Mouse (Mus musculus) heart, embryonic 13.5 days (tissue): ENCODE data around the gene Rad51b. TPM values are rescaled to one million over a fixed set of nuclear protein-coding genes. Genes with fewer than 3 reads are reported as not detected.

Experiments used
- ATAC-seq: fragments of 200-750 bp; cut with Nextera tagmentation; 2 replicates; pipeline ENCODE4 v1.8.0; 2017; ENCODE audit warnings: moderate TSS enrichment; ENCODE audit not compliant: insufficient number of reproducible peaks, low FRiP score, low TSS enrichment; ENCODE audit errors: extremely low read depth
- H3K27ac ChIP-seq: fragments of 300-500 bp; sonication (generic); replicated peaks from 2 replicates; pipeline ENCODE4 v1.5.1; 2015; ENCODE audit warnings: moderate library complexity, mild to moderate bottlenecking, inconsistent platforms
- H3K27me3 ChIP-seq: fragments of 300-500 bp; sonication (generic); replicated peaks from 2 replicates; pipeline ENCODE4 v1.6.1; 2015; ENCODE audit warnings: mild to moderate bottlenecking, inconsistent platforms
- H3K36me3 ChIP-seq: fragments of 300-500 bp; sonication (generic); 2 replicates; pipeline ENCODE4 v1.6.1; 2015; ENCODE audit warnings: mild to moderate bottlenecking, inconsistent platforms
- H3K4me1 ChIP-seq: fragments of 300-500 bp; sonication (generic); 2 replicates; pipeline ENCODE4 v1.6.1; 2015; ENCODE audit warnings: inconsistent platforms
- H3K4me2 ChIP-seq: fragments of 300-500 bp; sonication (generic); 2 replicates; pipeline ENCODE4 v1.6.1; 2015; ENCODE audit warnings: inconsistent platforms, mild to moderate bottlenecking, moderate library complexity
- H3K4me3 ChIP-seq: fragments of 300-500 bp; sonication (generic); 2 replicates; pipeline ENCODE4 v1.5.1; 2015; ENCODE audit warnings: moderate library complexity, mild to moderate bottlenecking, inconsistent platforms
- H3K9ac ChIP-seq: fragments of 300-500 bp; sonication (generic); 2 replicates; pipeline ENCODE4 v1.6.1; 2015; ENCODE audit warnings: inconsistent platforms, mild to moderate bottlenecking, moderate library complexity
- H3K9me3 ChIP-seq: fragments of 300-500 bp; sonication (generic); 2 replicates; pipeline ENCODE4 v1.6.1; 2016; ENCODE audit warnings: inconsistent platforms
- WGBS: fragments of 180-500 bp; shearing (Covaris S2); methylation state at CpG from one replicate; pipeline ENCODE4 v1.1.7; 2015; ENCODE audit warnings: mixed read lengths; 5-methylcytosine and 5-hydroxymethylcytosine counted together
- polyA plus RNA-seq: library from polyadenylated mRNA; unstranded; fragments of >200 nt; fragmentation: Nextera tagmentation; extraction: Ambion mirVana; gene quantifications from 2 replicates; pipeline ENCODE4 v1.2.1, GENCODE M21; 2015

The Rad51b gene
- polyA plus RNA-seq, 1 experiment from 2014 or later: 4.8 TPM

DNA sequence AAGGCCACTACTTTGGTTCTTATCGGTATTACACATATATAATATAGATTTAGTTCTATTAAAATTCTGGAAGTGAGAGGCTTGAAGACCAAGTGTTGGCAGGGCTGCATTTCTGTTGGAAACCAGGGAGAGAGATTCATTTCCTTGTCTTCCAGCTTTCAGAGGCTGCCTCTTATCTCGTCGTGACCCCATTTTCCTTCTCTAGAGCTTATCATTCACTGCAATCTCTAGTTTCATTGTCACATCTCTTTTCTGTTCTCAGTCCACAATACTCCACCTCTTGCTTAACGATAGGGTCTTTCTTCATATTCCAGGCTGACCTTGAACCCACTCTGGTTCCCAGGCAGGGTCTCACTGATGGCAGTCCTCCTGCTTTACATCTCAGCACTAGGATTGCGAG is 202.7 kb downstream of the Rad51b start:
- 82% methylated on average over 5 of the region's 5 CpGs for WGBS
- Histone ChIP-seq H3K36me3 (no peaks in the 10 kb centered on the region), H3K9me3 (no peaks in the 10 kb centered on the region), H3K27ac (no peak overlapping the region), H3K4me2 (no peak overlapping the region), H3K9ac (no peak overlapping the region), H3K4me3 (no peak overlapping the region), H3K27me3 (no peaks in the 10 kb centered on the region), H3K4me1 (peaks cover 20% of the 10 kb centered on the region)
- ATAC-seq: no peak

DNA sequence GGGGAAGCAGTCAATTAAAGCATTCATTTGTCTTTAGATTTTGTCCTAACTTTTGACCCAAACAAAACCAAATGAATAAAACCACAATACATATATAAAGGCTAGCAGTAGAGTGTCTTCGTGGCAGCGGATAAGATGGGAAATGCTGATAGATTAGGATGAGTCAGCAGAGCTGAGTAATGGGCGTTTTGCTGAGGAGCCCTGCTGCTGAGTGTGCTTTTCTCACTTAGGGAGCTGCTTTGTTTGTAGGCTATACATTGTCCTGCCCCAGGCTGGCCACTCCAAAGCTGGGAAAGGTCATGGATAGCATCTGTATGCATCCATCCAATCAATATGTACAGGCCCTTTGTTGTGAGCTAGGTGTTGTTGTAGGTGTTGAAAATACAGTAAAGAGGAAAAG is 204.8 kb downstream of the Rad51b start:
- H3K4me2 ChIP-seq: no peak overlapping the region
- H3K9ac ChIP-seq: no peak overlapping the region
- WGBS: 62% methylated on average over 3 of the region's 3 CpGs
- H3K36me3 ChIP-seq: no peaks in the 10 kb centered on the region
- no peaks in the 10 kb centered on the region for H3K27me3 ChIP-seq
- no peaks in the 10 kb centered on the region for H3K9me3 ChIP-seq
- H3K4me1 ChIP-seq: peaks cover 28% of the 10 kb centered on the region
- ATAC-seq: no peak
- H3K4me3 ChIP-seq: no peak overlapping the region
- H3K27ac ChIP-seq: no peak overlapping the region

DNA sequence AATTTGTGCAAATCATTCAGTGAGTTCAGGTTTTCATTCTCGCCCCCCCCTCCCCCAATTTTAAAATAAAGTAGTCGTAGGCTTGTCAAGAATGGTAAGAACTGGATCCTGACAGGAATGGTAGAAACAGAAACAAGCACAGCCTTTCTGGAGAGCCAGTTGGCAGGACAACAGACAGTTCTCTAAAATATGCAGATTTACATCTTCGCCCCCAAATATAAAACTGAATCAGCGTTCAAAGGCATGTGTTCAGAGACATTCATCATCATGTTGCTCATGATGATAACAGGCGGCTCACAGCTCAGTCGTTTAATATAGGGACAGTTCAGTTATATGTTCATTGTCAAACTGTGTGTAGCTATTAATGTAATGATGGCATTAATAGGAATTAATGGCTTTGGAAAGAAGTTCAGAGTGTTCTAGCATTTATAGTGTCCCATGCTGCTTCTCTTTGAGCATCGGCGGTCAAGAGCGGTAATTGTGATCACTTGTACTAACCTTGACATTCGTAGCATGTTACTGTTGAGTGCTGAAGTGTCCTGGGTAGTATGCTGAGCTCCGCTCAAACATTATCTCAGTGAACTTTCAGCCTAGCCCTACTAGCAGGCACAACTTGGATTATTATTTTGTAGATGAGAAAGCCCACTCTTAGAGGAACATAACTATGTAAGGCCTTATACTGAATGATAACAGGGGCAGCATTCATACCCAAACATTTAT is 205.9 kb downstream of the Rad51b start:
- H3K9me3 ChIP-seq: no peaks in the 10 kb centered on the region
- H3K27me3 ChIP-seq: no peaks in the 10 kb centered on the region
- peaks cover 36% of the 10 kb centered on the region for H3K4me1 ChIP-seq
- 57% methylated on average over 11 of the region's 11 CpGs for WGBS
- ATAC-seq: no peak
- no peak overlapping the region for H3K4me3 ChIP-seq
- no peak overlapping the region for H3K4me2 ChIP-seq
- peak overlapping the region; percentile 66 for H3K27ac ChIP-seq
- no peak overlapping the region for H3K9ac ChIP-seq
- H3K36me3 ChIP-seq: no peaks in the 10 kb centered on the region

DNA sequence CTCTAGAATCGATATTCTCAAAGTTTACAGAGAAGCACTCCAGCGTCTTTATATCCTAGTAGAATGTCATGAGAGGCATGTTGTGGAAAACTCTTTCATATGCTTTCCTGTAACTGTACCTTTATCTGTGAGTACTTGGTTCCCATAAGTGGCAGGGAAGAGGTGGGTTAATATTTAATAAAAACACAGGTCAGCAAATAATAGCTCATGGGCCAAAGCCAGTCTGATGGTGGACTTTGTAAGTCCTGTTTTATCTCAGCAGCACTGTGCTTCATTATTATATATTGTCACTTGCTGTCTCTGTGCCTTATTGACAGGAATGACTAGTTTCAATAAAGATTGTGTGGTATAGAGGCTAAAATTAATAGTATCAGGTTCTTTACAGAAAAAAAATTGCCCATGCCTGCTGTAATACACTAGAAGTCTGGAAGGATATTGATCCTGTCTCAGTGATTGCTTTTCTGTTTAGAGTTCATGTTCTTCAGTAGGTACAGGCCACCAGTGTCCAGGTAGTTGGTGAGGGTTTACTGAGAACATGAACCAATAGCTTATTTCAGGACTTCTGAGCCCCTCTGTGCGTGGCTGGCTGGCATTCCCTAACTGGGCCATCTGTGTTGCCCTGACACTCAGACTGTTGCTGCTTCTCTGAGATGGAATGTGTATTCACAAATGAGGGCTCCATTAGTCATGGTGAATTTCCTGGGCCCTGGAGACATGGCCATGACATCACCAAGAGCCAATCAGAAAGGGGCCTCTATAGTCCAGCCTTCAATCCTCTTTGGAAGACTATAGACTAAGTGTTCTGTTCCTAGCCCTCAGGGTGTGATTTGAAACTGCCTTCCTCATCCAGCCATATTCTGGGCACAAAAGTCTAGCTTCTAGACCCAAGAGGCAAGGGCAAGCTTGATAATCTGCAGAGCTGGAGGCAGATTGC is 206.8 kb downstream of the Rad51b start:
- no peaks in the 10 kb centered on the region for H3K36me3 ChIP-seq
- WGBS: 47% methylated on average over 3 of the region's 3 CpGs
- no peaks in the 10 kb centered on the region for H3K9me3 ChIP-seq
- no peak overlapping the region for H3K9ac ChIP-seq
- no peak overlapping the region for H3K4me3 ChIP-seq
- H3K27me3 ChIP-seq: no peaks in the 10 kb centered on the region
- H3K4me1 ChIP-seq: peaks cover 36% of the 10 kb centered on the region
- ATAC-seq: no peak
- H3K4me2 ChIP-seq: no peak overlapping the region
- H3K27ac ChIP-seq: peak overlapping the region; percentile 66

DNA sequence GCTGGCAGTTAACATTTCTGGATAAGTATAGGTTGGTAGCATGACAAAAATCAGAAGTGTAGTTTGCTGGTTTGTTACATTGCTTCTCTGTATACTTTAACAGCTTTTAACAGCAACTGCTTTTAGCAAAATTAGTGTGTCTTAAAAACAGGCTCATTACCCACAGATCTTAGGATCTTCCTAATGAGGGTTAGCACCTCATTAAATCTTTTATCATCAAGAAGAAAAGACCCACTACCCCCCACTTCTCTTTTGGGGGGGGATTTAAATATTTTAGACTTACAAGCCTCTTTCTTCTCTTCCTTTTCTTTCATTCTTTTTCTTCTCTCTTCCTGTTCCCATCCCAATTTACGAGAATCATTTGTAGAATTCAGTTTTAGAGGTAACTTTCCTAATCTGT is 207.6 kb downstream of the Rad51b start:
- no peaks in the 10 kb centered on the region for H3K27me3 ChIP-seq
- 84% methylated on average over 1 of the region's 1 CpGs for WGBS
- H3K4me2 ChIP-seq: no peak overlapping the region
- no peaks in the 10 kb centered on the region for H3K9me3 ChIP-seq
- H3K4me1 ChIP-seq: peaks cover 36% of the 10 kb centered on the region
- no peak overlapping the region for H3K4me3 ChIP-seq
- no peaks in the 10 kb centered on the region for H3K36me3 ChIP-seq
- no peak overlapping the region for H3K9ac ChIP-seq
- no peak for ATAC-seq
- H3K27ac ChIP-seq: peak overlapping the region; percentile 66

DNA sequence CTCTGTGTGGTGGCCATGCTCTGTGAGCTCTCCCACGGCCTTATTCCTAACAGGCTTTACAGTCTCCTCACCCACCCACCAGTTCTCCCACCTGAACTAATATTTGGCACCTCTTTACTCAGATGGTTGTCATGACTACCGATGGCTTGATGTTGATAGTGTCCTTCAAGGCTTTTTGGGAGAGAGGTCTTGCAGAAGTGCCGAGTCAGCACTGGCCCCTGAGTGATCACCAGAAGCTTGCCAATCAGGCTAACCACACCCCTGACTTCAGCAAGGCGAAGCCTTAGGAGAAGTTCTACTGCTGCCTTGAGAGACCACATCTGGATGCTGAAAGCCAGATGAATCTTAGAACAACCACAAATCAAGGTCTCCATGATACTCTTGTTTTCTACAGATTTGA is 209.3 kb downstream of the Rad51b start:
- Histone ChIP-seq H3K4me2 (no peak overlapping the region), H3K36me3 (no peaks in the 10 kb centered on the region), H3K9me3 (no peaks in the 10 kb centered on the region), H3K27ac (peak overlapping the region; percentile 61), H3K9ac (no peak overlapping the region), H3K27me3 (no peaks in the 10 kb centered on the region), H3K4me3 (no peak overlapping the region), H3K4me1 (peaks cover 42% of the 10 kb centered on the region)
- 63% methylated on average over 4 of the region's 4 CpGs for WGBS
- no peak for ATAC-seq

DNA sequence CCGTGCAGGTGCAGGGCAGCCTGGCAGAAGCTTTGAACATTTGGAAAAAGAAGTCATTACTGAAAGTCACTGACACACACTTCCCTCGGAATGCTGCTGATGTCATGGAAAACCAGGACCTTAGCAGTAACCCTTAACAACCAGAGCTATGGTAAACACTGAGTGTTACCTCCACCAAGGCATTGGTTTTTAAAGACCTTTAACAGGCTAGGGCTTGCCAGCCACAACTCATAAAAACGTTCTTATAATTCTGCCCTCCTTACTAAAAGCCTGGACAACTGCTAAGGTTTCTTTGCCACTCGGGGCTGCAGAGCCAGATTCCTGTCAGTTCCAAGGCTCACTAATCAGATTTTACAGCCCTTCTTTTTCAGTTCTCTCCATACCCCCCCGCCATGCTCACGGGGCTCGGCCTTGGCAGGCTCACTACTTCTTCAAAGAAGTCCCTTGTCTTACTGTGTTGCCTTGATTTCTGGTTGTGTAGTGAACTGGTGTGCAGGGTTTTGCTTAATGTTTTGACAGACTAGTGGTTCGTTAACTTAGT is 210.1 kb downstream of the Rad51b start:
- Histone ChIP-seq H3K9me3 (no peaks in the 10 kb centered on the region), H3K36me3 (no peaks in the 10 kb centered on the region), H3K9ac (0 out of 2 replicates have a peak overlapping the region, but pooled peaks have one; percentile 65), H3K27ac (peak overlapping the region; percentile 61), H3K4me3 (no peak overlapping the region), H3K4me1 (peaks cover 50% of the 10 kb centered on the region), H3K4me2 (no peak overlapping the region), H3K27me3 (no peaks in the 10 kb centered on the region)
- 43% methylated on average over 8 of the region's 8 CpGs for WGBS
- no peak for ATAC-seq

DNA sequence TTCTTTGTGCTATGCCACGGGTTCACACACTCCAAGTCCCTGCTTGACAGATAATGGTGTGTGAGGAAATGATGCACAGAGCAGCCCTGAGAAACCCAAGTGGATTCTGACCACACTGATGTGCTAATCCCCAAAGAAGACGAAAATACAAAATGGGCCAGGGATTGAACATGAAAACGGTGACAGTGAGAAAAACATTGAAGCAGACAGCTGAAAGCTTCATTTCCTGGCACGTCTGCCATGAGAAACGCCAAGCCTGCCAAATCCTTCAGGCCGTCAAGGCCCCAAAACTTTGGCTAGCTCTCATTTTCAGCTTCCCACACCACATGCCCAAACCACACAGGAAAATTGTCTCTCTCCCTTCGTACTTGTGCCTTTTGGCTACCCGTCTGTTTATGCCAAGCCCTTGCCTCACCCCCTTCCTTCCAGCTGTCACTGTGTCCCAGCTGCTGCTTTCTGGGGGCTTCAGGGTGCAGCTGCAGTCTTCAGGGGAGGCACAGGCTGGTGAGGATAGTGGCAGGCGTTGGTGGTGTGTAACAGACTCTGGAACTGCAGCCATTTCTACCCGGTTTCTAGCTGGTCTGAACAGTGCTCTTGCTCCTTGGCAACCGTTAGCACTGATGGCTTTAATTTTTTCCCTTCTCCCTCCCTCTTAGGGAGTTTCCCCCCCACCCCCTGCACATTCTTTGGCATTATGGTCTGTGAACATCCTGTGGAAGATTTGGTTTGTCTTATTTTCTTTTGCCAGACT is 214.5 kb downstream of the Rad51b start:
- H3K4me2 ChIP-seq: no peak overlapping the region
- H3K27ac ChIP-seq: peak overlapping the region; percentile 82
- H3K9me3 ChIP-seq: no peaks in the 10 kb centered on the region
- 49% methylated on average over 11 of the region's 11 CpGs for WGBS
- no peak for ATAC-seq
- H3K4me3 ChIP-seq: no peak overlapping the region
- H3K4me1 ChIP-seq: peaks cover 33% of the 10 kb centered on the region
- H3K9ac ChIP-seq: no peak overlapping the region
- no peaks in the 10 kb centered on the region for H3K27me3 ChIP-seq
- H3K36me3 ChIP-seq: no peaks in the 10 kb centered on the region

DNA sequence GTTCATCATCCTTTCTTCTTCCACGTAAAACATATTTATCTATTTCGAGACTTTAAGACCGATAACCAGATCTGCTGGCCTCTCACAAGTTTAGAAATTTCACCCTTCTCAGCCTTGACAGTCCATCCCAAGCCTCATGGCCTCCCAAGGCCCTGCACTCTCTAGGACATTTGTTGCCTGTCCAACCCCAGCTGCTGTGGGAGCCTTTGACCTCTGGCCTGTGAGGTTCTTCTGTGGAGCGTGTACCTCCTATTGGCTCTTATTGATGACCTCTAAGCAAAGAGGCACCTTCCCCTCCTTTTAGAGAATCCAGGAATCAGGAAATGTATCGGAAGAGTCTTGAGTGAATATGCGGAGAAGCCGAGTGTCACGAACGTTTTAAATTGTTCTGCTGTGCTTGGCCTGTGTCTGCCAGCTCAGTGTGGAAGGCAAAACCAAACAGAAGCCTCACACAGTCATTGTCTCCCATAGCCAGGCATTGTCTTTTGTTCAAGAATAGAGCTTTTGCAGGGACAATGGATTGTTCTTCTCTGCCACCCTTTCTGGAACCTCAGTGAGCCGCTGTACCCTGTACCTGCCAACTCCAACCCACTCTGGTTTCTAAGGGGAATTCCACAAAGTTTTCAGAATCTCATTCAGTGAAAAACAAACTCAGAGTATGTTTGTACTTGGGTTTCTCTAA is 215.3 kb downstream of the Rad51b start:
- H3K27me3 ChIP-seq: no peaks in the 10 kb centered on the region
- 70% methylated on average over 10 of the region's 10 CpGs for WGBS
- H3K9me3 ChIP-seq: no peaks in the 10 kb centered on the region
- no peak overlapping the region for H3K4me3 ChIP-seq
- H3K4me2 ChIP-seq: no peak overlapping the region
- peaks cover 26% of the 10 kb centered on the region for H3K4me1 ChIP-seq
- H3K36me3 ChIP-seq: no peaks in the 10 kb centered on the region
- no peak overlapping the region for H3K9ac ChIP-seq
- H3K27ac ChIP-seq: peak overlapping the region; percentile 82
- ATAC-seq: no peak

DNA sequence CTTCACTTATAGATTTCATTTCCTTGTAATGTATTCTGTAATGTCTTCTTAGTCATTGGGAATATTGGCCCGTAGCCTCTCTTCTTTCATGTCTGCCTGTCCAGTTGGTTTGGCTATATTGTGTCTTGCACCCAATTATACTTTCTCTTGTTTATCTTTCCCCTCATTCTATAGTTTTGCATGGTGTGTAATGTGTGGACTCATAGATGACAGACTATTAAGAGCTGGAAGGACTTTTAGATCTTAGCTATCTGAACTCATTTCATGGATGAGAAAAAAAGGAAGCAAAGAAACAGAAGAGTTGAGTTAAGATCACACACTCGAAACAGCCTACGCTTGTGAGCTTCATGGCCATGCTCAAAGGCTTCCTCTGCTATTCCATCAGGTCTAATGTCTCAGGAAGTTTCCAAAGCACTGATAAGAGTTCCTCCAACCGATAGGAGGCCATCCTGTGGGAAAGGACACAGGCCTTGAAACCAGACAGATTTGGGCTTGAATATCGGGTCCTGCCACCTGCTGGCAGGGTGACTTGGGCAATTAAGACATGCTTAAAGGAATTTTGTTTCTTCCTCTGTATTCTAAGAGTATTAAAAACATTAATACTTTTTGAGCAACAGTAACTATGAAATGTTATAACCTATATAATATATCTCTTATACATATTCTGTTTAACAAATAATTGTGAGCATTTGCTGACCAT is 216.1 kb downstream of the Rad51b start:
- ATAC-seq: no peak
- no peak overlapping the region for H3K9ac ChIP-seq
- H3K4me2 ChIP-seq: no peak overlapping the region
- peaks cover 22% of the 10 kb centered on the region for H3K4me1 ChIP-seq
- no peaks in the 10 kb centered on the region for H3K27me3 ChIP-seq
- no peak overlapping the region for H3K4me3 ChIP-seq
- H3K27ac ChIP-seq: no peak overlapping the region
- WGBS: 66% methylated on average over 5 of the region's 5 CpGs
- H3K36me3 ChIP-seq: no peaks in the 10 kb centered on the region
- no peaks in the 10 kb centered on the region for H3K9me3 ChIP-seq
